Mouse (Mus musculus) midbrain, embryonic 15.5 days (tissue): ENCODE measurements around the gene C4b. TPM values are rescaled to one million over a fixed set of nuclear protein-coding genes. Genes with fewer than 3 reads are reported as not detected.

Source experiments
- ATAC-seq: fragments of 200-750 bp; cut with Nextera tagmentation; replicated peaks from 2 replicates; pipeline ENCODE4 v1.8.0; 2017; ENCODE audit warnings: moderate TSS enrichment
- H3K27ac ChIP-seq: fragments of 300-500 bp; sonication (generic); 2 replicates; pipeline ENCODE4 v1.5.1; 2015; ENCODE audit warnings: mild to moderate bottlenecking, inconsistent platforms
- H3K27me3 ChIP-seq: fragments of 300-500 bp; sonication (generic); replicated peaks from 2 replicates; pipeline ENCODE4 v1.6.1; 2015; ENCODE audit warnings: inconsistent platforms
- H3K36me3 ChIP-seq: fragments of 300-500 bp; sonication (generic); replicated peaks from 2 replicates; pipeline ENCODE4 v1.6.1; 2015; ENCODE audit warnings: inconsistent platforms
- H3K4me1 ChIP-seq: fragments of 300-500 bp; sonication (generic); 2 replicates; pipeline ENCODE4 v1.6.1; 2015; ENCODE audit warnings: inconsistent platforms
- H3K4me2 ChIP-seq: fragments of 300-500 bp; sonication (generic); 2 replicates; pipeline ENCODE4 v1.6.1; 2015; ENCODE audit warnings: inconsistent platforms, mild to moderate bottlenecking, moderate library complexity
- H3K4me3 ChIP-seq: fragments of 300-500 bp; sonication (generic); 2 replicates; pipeline ENCODE4 v1.5.1; 2015; ENCODE audit warnings: mild to moderate bottlenecking, inconsistent platforms
- H3K9ac ChIP-seq: fragments of 300-500 bp; sonication (generic); 2 replicates; pipeline ENCODE4 v1.6.1; 2015; ENCODE audit warnings: mild to moderate bottlenecking, inconsistent platforms
- H3K9me3 ChIP-seq: fragments of 300-500 bp; sonication (generic); 2 replicates; pipeline ENCODE4 v1.6.1; 2016; ENCODE audit warnings: inconsistent platforms
- WGBS: fragments of 180-500 bp; shearing (Covaris S2); methylation state at CpG from one replicate; pipeline ENCODE4 v1.1.7; 2015; ENCODE audit warnings: mixed read lengths; 5-methylcytosine and 5-hydroxymethylcytosine counted together
- polyA plus RNA-seq: library from polyadenylated mRNA; unstranded; fragments of >200 nt; fragmentation: Nextera tagmentation; extraction: Ambion mirVana; gene quantifications from 2 replicates; pipeline ENCODE4 v1.2.1, GENCODE M21; 2015

The C4b gene
- polyA plus RNA-seq, 1 experiment from 2014 or later: 0.22 TPM

- ATAC-seq: no peak
- Histone ChIP-seq H3K36me3 (no peaks in the 10 kb centered on the region), H3K4me3 (no peak overlapping the region), H3K4me1 (no peaks in the 10 kb centered on the region), H3K4me2 (no peak overlapping the region), H3K27me3 (no peaks in the 10 kb centered on the region), H3K9ac (no peak overlapping the region), H3K27ac (no peak overlapping the region), H3K9me3 (no peaks in the 10 kb centered on the region)
- 68% methylated on average over 7 of the region's 7 CpGs for WGBS
Observed at GRCm38 (mm10) chr17:34692906-34693305, 50.8 kb downstream of the C4b start.

DNA sequence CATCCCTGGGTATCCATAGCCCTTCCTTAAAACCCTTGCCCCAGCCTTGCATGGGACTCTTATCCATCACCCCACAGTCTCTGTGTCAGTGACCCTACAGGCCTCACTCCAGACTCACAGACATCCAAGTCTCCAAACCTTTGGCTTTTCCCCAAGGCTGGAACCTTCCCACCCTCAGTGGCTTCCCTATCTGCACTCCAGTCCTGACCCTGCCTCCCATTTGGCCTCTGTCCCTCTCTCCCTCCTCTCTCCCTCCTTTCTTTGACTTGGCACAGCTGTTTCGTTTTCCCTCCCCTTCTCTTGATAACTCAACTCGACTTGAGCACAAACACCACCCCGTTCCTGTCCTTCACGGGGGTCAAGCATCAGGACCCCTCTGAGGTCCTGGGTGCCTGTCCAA is 53.2 kb downstream of the C4b start:
- Histone ChIP-seq H3K27ac (no peak overlapping the region), H3K4me3 (no peak overlapping the region), H3K27me3 (no peaks in the 10 kb centered on the region), H3K4me1 (no peaks in the 10 kb centered on the region), H3K36me3 (no peaks in the 10 kb centered on the region), H3K4me2 (no peak overlapping the region), H3K9ac (no peak overlapping the region), H3K9me3 (no peaks in the 10 kb centered on the region)
- ATAC-seq: no peak
- WGBS: 79% methylated on average over 4 of the region's 4 CpGs

GRCm38 (mm10) chr17:34688889-34689288 is 54.8 kb downstream of the C4b start:
- Histone ChIP-seq H3K9ac (no peak overlapping the region), H3K27me3 (no peaks in the 10 kb centered on the region), H3K4me2 (no peak overlapping the region), H3K9me3 (no peaks in the 10 kb centered on the region), H3K27ac (no peak overlapping the region), H3K4me1 (no peaks in the 10 kb centered on the region), H3K36me3 (no peaks in the 10 kb centered on the region), H3K4me3 (no peak overlapping the region)
- ATAC-seq: no peak
- WGBS: 92% methylated on average over 7 of the region's 7 CpGs

- Histone ChIP-seq H3K27me3 (no peaks in the 10 kb centered on the region), H3K27ac (no peak overlapping the region), H3K4me1 (no peaks in the 10 kb centered on the region), H3K9me3 (no peaks in the 10 kb centered on the region), H3K36me3 (no peaks in the 10 kb centered on the region), H3K9ac (no peak overlapping the region), H3K4me3 (no peak overlapping the region), H3K4me2 (no peak overlapping the region)
- WGBS: 80% methylated on average over 28 of the region's 28 CpGs
- peak; percentile 30; the same call in 1 of the 2 replicates for ATAC-seq
Observed at GRCm38 (mm10) chr17:34685120-34686110, 58.3 kb downstream of the C4b start.

DNA sequence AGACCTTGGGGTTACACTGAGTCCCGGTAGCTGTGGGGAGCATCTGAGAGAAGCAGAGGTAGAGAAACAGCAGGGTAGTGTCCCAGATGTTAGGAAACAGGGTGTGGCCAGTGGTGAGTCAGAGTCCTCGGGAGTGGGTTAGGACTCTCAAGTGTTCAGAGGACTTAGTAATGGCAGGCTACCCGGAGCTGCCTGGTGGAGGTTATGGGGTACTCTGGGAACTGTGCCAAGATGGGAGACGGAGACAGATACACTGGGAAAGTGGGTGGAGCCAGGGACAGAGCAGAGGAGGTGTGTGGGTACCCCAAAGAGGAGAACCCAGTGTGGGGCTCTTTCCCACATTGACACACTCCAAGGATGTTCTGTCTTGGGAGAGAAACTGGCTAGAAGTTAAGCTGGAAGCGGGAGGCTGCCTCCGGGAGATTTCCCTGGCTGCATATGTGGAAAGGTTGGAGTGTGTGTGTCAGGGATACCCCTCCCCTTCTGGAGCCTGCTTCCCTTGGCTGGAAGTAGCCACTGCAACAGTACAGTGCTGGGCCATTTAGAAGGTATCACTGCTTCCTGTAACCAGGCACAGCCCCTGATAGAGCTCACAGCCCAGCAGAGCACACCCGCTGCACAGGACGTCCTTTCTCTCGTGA is 59.3 kb downstream of the C4b start:
- ATAC-seq: no peak
- WGBS: 80% methylated on average over 9 of the region's 9 CpGs
- Histone ChIP-seq H3K4me3 (no peak overlapping the region), H3K9me3 (no peaks in the 10 kb centered on the region), H3K27me3 (no peaks in the 10 kb centered on the region), H3K4me2 (no peak overlapping the region), H3K36me3 (no peaks in the 10 kb centered on the region), H3K4me1 (no peaks in the 10 kb centered on the region), H3K27ac (no peak overlapping the region), H3K9ac (no peak overlapping the region)

DNA sequence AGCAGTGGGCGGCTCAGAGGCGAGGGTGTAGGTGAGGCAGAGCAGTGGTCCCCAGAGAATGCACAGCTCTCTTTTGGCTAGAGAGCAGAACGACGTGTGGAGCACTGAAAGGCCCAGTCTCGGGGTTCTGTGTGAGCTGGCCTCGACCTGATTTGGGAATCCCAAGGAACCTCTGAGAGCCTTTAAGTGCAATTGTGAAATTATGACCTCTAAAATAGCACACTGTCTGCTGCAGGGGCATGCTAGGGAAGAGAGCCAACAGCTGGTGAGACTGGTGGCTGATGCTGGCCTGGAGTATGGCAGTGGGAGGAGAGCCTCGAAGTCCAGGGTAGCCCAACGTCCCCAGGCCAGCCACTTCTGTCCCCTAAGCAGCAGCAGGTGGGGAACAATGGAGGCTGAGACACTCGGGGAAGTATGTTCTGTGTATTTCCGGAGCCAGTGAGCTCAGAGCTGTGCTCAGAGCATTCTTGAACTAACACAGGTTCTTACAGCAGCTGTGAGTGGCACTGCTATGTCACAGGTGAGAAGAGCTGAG is 59.9 kb downstream of the C4b start:
- Histone ChIP-seq H3K27ac (no peak overlapping the region), H3K4me2 (no peak overlapping the region), H3K4me3 (no peak overlapping the region), H3K9ac (no peak overlapping the region), H3K27me3 (no peaks in the 10 kb centered on the region), H3K4me1 (no peaks in the 10 kb centered on the region), H3K36me3 (no peaks in the 10 kb centered on the region), H3K9me3 (no peaks in the 10 kb centered on the region)
- no peak for ATAC-seq
- WGBS: 66% methylated on average over 10 of the region's 10 CpGs

DNA sequence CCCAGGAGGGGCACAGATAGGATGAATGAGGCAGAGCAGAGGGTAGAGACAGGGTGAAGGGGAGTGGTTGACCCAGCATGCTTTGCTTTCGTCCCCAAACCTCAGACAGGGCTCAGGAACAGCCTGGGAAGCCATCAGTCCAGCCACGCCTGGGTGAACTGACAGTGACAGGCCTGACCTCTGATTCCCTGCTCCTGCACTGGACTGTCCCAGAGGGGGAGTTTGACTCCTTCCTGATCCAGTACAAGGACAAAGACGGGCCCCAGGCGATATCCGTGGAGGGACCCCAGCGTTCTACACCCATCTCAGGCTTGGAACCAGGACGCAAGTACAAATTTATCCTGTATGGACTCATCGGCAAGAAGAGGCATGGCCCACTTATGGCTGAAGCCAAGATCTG is 60.5 kb downstream of the C4b start:
- Histone ChIP-seq H3K9ac (no peak overlapping the region), H3K4me3 (no peak overlapping the region), H3K36me3 (no peaks in the 10 kb centered on the region), H3K27me3 (no peaks in the 10 kb centered on the region), H3K9me3 (no peaks in the 10 kb centered on the region), H3K27ac (no peak overlapping the region), H3K4me2 (no peak overlapping the region), H3K4me1 (no peaks in the 10 kb centered on the region)
- no peak for ATAC-seq
- WGBS: 72% methylated on average over 8 of the region's 8 CpGs

DNA sequence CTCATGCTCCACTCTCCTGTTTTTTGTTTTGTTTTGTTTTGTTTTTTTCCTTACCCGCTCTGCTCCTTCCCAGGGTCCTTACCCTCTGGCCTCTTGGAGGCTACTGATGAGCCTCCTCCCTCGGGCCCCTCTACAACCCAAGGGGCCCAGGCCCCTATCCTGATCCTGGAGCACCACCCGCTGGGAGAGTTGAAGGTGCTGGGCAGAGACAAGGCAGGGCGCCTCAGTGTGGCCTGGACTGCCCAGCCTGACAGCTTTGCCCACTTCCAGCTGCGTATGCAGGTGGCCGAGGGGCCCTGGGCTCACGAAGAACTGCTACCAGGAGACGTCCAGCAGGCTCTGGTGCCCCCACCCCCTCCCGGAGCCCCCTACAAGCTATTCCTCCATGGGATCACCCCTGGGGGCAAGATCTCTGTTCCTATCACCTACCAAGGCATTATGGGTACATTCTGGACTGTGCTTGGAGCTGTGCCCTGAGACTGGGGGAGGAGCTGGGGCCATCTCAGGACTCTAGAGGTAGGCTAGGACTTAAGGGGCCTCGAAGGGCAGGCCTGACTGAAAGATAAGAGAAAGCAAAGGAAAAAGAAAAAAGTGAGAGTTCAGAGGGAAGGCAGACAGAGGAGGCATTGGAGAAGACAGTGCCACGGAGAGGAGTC is 61.7 kb downstream of the C4b start:
- Histone ChIP-seq H3K4me1 (no peaks in the 10 kb centered on the region), H3K27me3 (no peaks in the 10 kb centered on the region), H3K4me2 (no peak overlapping the region), H3K27ac (no peak overlapping the region), H3K9me3 (no peaks in the 10 kb centered on the region), H3K36me3 (no peaks in the 10 kb centered on the region), H3K4me3 (no peak overlapping the region), H3K9ac (no peak overlapping the region)
- 70% methylated on average over 11 of the region's 11 CpGs for WGBS
- no peak for ATAC-seq

GRCm38 (mm10) chr17:34681132-34681571 is 62.5 kb downstream of the C4b start:
- WGBS: 81% methylated on average over 17 of the region's 17 CpGs
- H3K4me2 ChIP-seq: no peak overlapping the region
- H3K27ac ChIP-seq: no peak overlapping the region
- H3K36me3 ChIP-seq: no peaks in the 10 kb centered on the region
- no peaks in the 10 kb centered on the region for H3K27me3 ChIP-seq
- H3K9ac ChIP-seq: no peak overlapping the region
- H3K4me3 ChIP-seq: no peak overlapping the region
- H3K9me3 ChIP-seq: no peaks in the 10 kb centered on the region
- no peaks in the 10 kb centered on the region for H3K4me1 ChIP-seq
- ATAC-seq: no peak

DNA sequence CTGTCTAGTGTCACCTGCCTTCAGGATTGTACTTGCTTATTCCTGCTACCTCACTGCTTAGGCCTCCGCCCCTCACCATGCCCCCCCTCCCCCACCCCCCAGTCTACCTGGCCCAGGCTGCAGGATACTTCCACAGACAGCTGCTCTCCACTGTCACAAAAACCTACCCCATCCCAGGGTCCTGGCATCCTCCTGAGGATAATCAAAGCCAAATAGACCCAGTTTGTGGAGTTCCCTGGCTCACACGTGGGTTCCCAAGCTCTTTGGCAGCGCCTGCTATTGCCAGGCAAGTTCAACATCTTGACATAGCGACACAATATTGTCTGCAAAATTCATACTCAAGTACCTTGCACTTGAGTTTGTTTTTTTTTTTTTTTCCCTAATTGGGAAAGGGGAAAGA is 63.1 kb downstream of the C4b start:
- WGBS: 78% methylated on average over 4 of the region's 4 CpGs
- no peaks in the 10 kb centered on the region for H3K36me3 ChIP-seq

GRCm38 (mm10) chr17:34680191-34680590 is 63.5 kb downstream of the C4b start:
- H3K27me3 ChIP-seq: no peaks in the 10 kb centered on the region
- H3K4me2 ChIP-seq: no peak overlapping the region
- no peak overlapping the region for H3K9ac ChIP-seq
- H3K36me3 ChIP-seq: no peaks in the 10 kb centered on the region
- no peaks in the 10 kb centered on the region for H3K9me3 ChIP-seq
- no peak overlapping the region for H3K4me3 ChIP-seq
- no peak overlapping the region for H3K27ac ChIP-seq
- no peak for ATAC-seq
- no peaks in the 10 kb centered on the region for H3K4me1 ChIP-seq
- 82% methylated on average over 26 of the region's 26 CpGs for WGBS

More for the DNA sequence above, 63.1 kb downstream of the C4b start:
- no peak overlapping the region for H3K4me2 ChIP-seq
- H3K9me3 ChIP-seq: no peaks in the 10 kb centered on the region
- no peak for ATAC-seq
- H3K4me1 ChIP-seq: no peaks in the 10 kb centered on the region
- H3K27me3 ChIP-seq: no peaks in the 10 kb centered on the region
- no peak overlapping the region for H3K9ac ChIP-seq
- no peak overlapping the region for H3K27ac ChIP-seq
- H3K4me3 ChIP-seq: no peak overlapping the region
